Mouse (Mus musculus): Measurements from ENCODE around the gene Gprc5a.

Gene Gprc5a

GRCm38 (mm10) chr6:135065236-135065957, at the start of gene Gprc5a:
Gprc5a (plus strand) TSS chr6:135065651.
- peak; percentile 74 to 84 for DNase-seq

GRCm38 (mm10) chr6:135017211-135017610, 48.2 kb upstream of the Gprc5a start:
- no peak for DNase-seq

GRCm38 (mm10) chr6:135019564-135019963, 45.9 kb upstream of the Gprc5a start:
- DNase-seq = no peak

GRCm38 (mm10) chr6:135021633-135022032, 43.8 kb upstream of the Gprc5a start:
- no peak for DNase-seq

- no peak for DNase-seq
Observed at GRCm38 (mm10) chr6:135023379-135023778, 42.1 kb upstream of the Gprc5a start.

- DNase-seq = no peak
Observed at GRCm38 (mm10) chr6:135024781-135025420, 40.5 kb upstream of the Gprc5a start.

- peak; percentile 18 to 38 for DNase-seq
Observed at GRCm38 (mm10) chr6:135026232-135026631, 39.2 kb upstream of the Gprc5a start.

GRCm38 (mm10) chr6:135026755-135027154, 38.7 kb upstream of the Gprc5a start:
- peak in 1 of 2 experiments; percentile 13 for DNase-seq

GRCm38 (mm10) chr6:135029246-135029645, 36.2 kb upstream of the Gprc5a start:
- DNase-seq = peak; percentile 48 to 64

GRCm38 (mm10) chr6:135038674-135039073, 26.8 kb upstream of the Gprc5a start:
- DNase-seq = no peak

GRCm38 (mm10) chr6:135040275-135040871, 25.1 kb upstream of the Gprc5a start:
- DNase-seq = peak in 1 of 2 experiments; percentile 45

GRCm38 (mm10) chr6:135041930-135042329, 23.5 kb upstream of the Gprc5a start:
- no peak for DNase-seq

GRCm38 (mm10) chr6:135047276-135047675, 18.2 kb upstream of the Gprc5a start:
- no peak for DNase-seq

- DNase-seq = no peak
Observed at GRCm38 (mm10) chr6:135048509-135048908, 16.9 kb upstream of the Gprc5a start.

GRCm38 (mm10) chr6:135048956-135049355, 16.5 kb upstream of the Gprc5a start:
- DNase-seq = peak; percentile 41 to 67

- DNase-seq = no peak
Observed at GRCm38 (mm10) chr6:135053789-135054188, 11.7 kb upstream of the Gprc5a start.

GRCm38 (mm10) chr6:135055882-135056281, 9.6 kb upstream of the Gprc5a start:
- peak in 1 of 2 experiments; percentile 13 for DNase-seq

GRCm38 (mm10) chr6:135060728-135061127, 4.7 kb upstream of the Gprc5a start:
- DNase-seq = no peak

- no peak for DNase-seq
Observed at GRCm38 (mm10) chr6:135064621-135065020, 830 bp upstream of the Gprc5a start.

- DNase-seq = peak; percentile 13 to 23
Observed at GRCm38 (mm10) chr6:135066795-135067445, 1.5 kb downstream of the Gprc5a start.

- no peak for DNase-seq
Observed at GRCm38 (mm10) chr6:135068221-135068620, 2.8 kb downstream of the Gprc5a start.

GRCm38 (mm10) chr6:135069856-135070255, 4.4 kb downstream of the Gprc5a start:
- DNase-seq = no peak

GRCm38 (mm10) chr6:135070347-135070746, 4.9 kb downstream of the Gprc5a start:
- DNase-seq = no peak

Measured in kidney, postnatal 4 days (tissue).